Mouse (Mus musculus) liver, adult (tissue): ENCODE measurements around the gene Kbtbd13.

Source experiments
- GATA4 ChIP-seq: IDR thresholded peaks from 2 replicates; pipeline ENCODE4 v1.6.1; 2014; ENCODE audit warnings: mild to moderate bottlenecking, low read length; ENCODE audit not compliant: insufficient replicate concordance

Gene Kbtbd13

DNA sequence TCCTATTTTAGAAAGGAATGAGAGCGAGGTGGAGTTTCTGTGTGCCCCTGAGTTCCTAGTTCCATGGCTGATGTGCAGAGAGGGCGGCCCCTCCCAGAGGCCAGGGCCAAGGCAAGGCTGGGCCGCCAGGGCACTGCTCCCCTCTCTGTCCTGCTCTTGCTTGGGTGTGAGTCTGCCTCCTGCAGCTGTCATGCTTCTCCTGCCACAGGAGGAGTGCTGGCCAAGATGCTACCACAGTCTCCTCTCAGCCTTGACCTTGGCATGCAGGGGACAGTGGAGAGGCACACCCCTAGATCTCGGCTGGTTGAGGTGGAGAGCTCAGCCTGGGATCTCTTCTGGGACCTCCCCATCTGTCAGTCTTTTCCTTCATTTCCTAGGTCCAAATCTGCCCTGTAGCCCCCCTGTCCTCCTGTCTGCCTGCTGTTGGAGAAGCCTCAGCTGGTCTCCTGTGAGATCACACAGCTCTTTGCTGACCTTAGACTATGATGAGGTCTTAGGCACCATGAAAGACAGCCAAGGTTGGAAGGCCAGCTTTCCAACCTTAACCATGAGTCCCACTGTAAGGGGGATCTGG is 10.3 kb downstream of the Kbtbd13 start:
- TF ChIP-seq GATA4: no peak

DNA sequence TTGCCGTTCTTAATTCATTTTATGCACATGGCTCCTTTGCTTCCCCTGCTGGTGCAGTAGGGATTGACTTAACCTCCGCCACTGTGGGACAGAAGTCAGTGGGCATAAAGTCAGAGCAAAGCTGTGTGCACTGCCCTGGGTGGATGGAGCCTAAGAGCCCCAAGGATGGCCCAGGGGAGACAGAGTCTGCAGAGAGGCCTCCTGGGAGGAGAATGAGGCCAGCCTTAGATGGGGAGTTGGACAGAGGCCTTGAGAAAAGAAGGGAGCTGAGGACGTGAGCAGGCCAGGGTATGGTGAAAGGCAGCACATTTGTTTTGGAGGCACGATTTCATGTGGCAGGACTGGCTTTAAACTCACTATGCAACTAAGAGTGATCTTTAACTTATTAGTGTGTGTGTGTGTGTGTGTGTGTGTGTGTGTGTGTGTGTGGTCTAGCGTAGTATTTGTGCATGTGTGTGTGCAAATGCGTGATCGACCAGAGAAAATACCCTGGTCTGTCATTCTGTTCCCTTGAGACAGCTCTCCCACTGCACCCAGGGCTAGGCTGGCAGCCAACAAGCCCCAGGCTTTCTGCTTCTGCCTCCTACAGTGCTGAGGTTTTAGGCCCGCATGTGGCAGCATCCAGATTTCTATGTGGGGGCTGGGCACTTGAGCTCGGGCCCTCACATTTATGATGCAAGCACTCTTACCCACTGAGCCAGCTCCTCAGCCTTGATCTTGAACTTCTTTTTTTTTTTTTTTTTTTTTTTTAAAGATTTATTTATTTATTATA is 16.1 kb downstream of the Kbtbd13 start:
- TF ChIP-seq GATA4: no peak

DNA sequence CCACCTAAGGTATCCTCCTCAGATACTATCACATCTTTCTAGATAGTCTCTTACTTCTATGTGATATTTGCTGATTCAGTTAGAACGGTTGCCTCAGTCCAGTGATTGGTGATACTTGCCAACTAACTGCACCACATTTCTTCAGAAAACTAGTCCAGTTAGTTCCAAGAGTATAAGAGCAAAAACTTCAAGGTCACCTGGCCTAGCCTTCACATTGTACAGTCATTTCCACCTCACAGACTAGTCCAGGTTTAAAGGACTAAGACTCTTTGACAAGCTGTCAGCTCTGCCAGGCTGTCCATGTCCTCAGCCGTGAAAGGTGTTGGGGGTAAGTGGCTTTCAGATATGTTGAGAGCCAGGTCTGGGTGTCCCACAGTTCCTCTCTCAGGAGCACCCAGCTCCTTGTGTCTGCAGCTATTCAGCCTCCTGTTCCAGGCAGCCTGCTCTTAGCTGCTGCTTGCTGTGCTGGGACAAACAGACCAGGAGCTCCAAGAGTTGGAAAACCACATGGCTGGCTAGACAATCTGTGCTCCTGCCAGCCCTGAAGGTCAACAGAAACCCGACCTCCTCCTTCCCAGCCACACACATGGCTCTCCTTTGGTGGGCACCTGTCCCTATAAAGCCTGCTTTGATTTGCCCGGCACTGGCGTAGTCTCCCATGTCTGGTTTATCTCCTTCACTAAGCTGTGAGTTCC is 16.8 kb downstream of the Kbtbd13 start:
- TF ChIP-seq GATA4: no peak

DNA sequence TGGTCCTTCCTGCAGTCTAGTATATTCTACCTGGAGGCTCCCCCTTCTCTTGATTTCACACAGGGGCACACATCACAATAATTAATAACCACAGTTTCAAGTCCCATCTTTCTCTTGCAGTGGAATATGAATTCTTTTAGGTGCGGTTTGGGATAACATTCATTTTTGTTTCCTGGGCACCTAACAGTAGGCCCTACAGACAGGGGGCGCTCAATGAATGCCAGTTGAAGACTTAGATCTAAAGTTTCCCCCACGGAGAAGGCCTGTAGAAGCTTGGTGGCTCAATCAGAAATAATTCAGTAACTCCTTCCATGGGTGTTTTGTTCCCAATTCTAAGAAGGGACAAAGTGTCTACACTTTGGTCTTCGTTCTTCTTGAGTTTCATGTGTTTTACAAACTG is 19.0 kb downstream of the Kbtbd13 start:
- no peak for TF ChIP-seq GATA4

DNA sequence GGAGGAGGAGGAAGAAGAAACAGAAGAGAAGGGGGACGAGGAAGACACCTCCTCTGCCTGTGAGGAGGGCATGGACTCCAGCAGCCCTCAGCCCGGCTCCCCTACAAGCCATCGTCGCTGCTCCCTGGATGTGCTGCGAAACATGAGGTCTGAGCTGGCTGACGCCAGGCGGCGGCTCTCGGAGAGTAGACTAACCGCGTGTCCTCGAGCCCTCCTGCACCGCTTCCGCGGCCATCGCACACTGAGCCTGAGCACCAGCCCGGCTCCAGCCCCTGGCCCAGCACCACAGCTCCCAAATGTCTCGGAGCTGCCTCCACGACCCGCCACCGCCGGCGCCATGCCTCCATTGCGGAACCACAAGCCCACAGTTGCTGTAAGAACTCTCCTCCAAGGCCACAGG is 19.7 kb downstream of the Kbtbd13 start:
- TF ChIP-seq GATA4: no peak

DNA sequence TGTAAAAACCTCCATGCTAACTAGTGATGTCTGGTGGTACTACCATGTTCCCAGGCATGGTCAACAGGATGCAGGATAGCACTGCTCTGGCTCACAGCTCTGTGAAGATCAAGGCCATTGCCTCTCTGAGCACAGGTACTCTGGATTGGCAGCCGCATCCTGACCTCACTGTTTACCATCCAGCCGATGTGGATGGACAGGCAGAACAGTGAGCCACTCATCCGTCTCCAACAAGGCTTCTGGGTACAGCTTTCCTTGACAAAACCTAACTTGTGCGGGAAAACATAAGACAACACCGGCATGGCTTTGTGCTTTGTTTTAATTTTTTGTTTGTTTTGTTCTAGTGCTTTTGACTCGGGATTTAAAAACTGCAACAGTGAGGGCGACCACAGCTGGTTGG is 25.7 kb downstream of the Kbtbd13 start:
- TF ChIP-seq GATA4: no peak

DNA sequence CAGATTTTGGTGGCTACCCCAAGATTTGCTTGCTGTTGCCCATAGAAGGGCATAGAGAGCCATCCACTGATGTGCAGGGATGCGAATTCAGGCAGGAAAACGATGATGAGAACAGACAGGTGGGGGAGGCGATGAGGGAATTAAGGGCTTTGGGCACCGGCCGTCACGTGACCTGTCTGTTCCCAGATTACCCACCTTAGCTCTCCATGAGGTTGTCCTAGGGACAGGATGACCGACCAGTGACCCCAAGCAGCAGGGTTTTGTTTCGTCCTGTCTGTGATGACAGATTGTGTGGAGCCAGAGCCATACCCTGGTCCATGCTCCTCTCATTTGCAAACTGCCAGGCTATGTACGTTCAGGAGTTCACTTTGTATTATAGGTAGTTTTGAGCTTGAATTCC is 27.8 kb downstream of the Kbtbd13 start:
- no peak for TF ChIP-seq GATA4

DNA sequence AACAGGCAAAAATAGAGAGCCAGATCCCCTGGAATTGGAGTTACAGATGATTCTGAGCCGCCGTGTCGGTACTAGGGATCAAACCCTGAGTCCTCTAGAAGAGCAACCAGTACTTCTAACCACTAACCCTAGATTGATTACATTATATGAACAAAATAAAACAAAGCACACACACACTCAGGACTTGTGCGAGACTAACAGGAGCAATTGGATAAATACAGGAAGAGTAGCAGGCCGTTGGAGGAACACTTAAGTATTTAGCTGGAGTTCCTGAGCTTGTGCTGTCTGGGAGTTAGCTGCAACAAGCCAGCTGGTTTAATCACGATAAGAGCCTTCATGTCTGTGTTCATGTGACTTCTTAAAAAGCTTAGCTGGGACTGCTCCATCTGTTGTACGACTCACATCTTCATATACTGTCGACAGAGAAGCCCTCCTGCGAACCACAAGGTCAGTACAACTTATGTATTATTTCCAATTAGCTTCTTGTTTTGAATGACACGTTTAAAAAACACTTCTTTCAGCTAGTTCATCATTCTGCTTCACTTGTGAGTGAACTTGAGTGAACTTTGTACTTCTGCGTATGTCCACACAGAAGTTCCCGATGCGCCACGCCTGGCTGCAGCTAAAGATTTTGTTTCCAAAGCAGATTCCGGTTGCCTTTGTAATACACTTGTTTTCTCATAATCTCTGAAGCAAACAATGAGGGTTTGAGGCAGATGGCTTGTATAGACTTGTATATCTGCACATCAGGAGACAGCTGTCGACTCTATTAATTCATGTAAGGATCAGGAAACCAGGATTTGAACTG is 30.6 kb downstream of the Kbtbd13 start, which contains the start of gene Ubap1l:
Ubap1l (plus strand) TSS at position 401 of the 808 bp plus-strand sequence.
- TF ChIP-seq GATA4: no peak

DNA sequence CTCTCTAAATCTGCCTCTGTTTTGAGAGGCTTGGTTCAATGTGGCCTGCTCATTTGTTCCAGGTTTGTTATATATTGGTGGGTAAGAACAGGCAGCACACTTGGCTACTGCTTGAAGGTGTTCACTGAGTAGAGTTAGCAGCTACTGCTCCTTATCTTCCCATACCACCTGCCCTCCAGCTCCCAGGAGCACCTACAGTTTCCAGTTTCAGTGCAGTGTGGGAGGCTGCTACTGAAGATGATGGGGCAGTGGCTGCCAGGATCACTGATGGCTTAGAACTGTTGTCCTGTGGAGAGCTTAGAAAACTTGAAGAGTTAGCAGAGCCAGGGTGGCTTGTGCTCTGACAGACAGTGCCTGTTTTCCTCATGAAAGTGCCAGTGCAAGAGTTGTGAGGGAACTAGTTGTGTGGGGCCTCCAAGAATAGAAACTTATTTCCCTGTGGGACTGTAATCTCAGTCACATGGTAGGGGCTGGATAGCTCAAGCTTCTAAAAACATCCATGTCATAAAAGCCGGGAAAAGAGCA is 32.4 kb downstream of the Kbtbd13 start:
- no peak for TF ChIP-seq GATA4

DNA sequence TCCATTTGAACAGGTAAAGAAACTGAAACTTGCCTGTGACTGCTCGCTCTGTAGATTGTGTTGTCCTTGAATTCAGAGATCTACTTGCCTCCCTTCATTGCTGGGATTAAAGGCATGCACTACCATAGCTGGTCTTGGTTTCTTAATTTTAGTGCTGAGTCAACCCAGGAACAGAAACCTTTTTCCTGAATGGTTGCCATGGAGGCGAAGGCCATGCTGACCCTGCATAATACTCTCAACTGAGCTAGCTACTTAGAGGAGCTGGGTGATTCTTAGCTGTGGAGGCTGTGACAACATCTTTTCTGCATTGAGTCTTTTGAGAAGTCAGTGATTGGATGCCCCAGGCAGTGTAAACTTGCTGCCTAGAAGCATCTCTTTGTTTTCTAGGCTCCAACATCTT is 34.5 kb downstream of the Kbtbd13 start:
- no peak for TF ChIP-seq GATA4

DNA sequence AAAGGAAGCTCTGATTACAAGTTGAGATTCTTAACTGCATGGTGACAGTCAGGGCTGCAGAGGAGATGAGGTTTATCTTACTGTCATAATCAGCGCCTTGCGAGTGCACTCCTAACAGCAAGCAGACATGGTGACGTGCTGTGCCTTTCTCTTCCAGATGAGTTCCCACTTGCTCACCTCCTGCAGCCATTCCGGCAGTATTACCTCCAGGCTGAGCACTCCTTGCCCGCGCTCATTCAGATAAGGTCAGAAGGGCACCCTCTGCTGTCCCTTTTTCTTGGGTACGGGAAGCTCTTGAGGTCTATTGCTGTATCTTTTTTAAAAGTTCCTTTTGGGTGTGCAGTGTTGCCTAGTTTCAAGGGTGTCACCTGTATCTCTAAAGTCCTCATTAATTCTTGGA is 34.9 kb downstream of the Kbtbd13 start:
- no peak for TF ChIP-seq GATA4

DNA sequence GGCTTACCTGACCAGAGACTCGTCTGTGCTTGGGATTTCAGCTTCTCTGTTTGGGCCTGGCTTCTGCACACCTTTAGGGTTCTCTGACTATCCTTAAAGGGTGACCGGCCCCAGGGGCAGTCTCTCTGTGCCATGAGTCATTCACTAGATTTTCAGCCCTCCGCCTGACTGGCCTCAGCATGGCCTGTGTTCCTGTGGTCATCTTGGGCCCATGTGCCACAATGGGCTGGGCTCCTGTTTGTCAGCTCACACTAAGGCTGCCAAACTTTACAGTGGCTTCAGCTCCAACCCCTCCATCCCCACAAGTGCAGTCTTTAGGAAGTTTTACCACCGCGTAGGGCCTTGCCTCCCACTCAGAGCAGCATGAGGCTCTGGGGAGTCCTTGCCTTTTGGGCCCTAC is 38.2 kb downstream of the Kbtbd13 start:
- no peak for TF ChIP-seq GATA4

DNA sequence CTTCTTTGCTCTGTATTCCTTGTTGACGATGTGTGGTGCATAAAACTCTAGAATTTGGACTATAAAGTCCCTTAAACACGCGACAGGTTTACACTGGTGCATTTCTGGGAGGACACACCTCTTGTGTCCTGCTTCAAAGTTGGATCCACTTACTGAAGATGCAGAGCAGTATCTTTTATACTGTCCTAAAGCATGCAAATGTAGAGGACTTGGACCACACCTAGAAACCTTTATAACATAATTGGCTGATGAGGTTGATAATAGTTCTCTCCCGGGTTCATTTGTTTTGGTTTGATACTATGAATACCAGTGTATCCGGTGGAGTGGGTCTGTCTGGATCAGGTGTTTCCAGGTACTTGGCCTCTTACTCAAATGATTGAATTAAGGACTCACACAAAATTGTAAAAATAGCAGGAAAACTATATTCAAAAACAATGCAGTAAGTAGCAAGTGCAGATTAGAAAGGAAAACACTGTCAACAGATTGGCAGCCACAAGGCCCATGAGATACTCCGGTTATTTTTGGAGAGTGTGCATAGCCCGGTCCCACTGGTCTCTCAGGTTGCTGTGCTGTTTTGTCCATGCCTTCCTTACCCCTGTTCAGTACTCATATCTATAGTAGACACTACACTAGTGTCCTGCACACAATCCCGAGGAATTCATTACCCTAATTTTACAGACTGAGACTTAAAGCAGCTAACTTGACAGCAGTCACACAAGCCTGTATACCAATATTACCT is 44.2 kb downstream of the Kbtbd13 start:
- no peak for TF ChIP-seq GATA4

DNA sequence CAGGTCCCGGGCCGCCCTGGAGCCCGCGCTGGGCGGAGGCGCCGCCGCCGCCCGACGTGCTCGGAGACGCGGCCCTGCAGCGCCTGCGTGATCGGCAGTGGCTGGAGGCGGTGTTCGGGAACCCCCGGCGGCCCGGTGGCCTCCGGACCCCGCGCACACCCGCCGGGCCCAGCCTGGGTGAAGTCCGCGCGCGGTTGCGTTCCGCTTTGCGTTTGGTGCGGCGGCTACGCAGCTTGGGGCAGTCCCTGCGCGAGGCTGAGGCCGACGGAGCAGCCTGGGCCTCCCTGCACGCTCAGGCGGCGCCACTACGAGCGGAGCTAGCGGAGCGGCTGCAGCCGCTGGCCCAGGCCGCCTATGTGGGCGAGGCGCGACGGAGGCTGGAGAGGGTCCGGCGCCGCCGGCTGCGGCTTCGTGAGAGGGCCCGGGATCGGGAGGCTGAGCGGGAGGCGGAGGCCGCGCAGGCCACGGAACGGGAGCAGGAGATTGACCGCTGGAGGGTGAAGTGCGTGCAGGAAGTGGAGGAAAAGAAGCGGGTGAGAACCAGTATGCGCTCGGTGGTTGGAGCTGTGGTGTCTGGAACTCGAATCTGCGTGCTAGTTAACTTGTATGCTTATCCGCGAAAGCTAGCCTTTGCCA is 44.9 kb downstream of the Kbtbd13 start:
- no peak for TF ChIP-seq GATA4
